Mouse (Mus musculus) CH12.LX (cell line): ENCODE data around the gene Spin1. TPM values are rescaled to one million over a fixed set of nuclear protein-coding genes. Genes with fewer than 3 reads are reported as not detected.
A peak's percentile ranks its signal among the peaks of the same experiment; 100 is the strongest.

Source experiments
- DNase-seq: peaks from one replicate; pipeline ENCODE4 v3.0.0-alpha.2; 2013; ENCODE audit errors: extremely low read depth
- H3K27ac ChIP-seq: 2 replicates; pipeline ENCODE4 v1.5.1; 2012; ENCODE audit warnings: low read depth, mild to moderate bottlenecking, control low read depth, moderate library complexity; ENCODE audit not compliant: insufficient read depth
- H3K27me3 ChIP-seq: replicated peaks from 2 replicates; pipeline ENCODE3; 2012; ENCODE audit warnings: inconsistent platforms
- H3K36me3 ChIP-seq, 2 experiments: replicated peaks in 1 of 2; 2 replicates each; pipeline versions ENCODE3 to v1.6.1; 2012; ENCODE audit warnings: inconsistent platforms in 1 of 2, low read length in 1 of 2, mild to moderate bottlenecking in 1 of 2, mixed read lengths in 1 of 2, moderate library complexity in 1 of 2; ENCODE audit not compliant: control insufficient read depth in 1 of 2, insufficient read depth in 1 of 2
- H3K4me1 ChIP-seq, 2 experiments: 2 replicates each; pipeline ENCODE4 v1.6.1; 2012; ENCODE audit warnings: inconsistent platforms in 1 of 2, moderate library complexity in 1 of 2; ENCODE audit not compliant: insufficient read depth in 2 of 2, control insufficient read depth in 1 of 2
- H3K4me2 ChIP-seq: 2 replicates; pipeline ENCODE4 v1.6.1; 2012; ENCODE audit warnings: low read depth, mild to moderate bottlenecking, control low read depth; ENCODE audit not compliant: poor library complexity, insufficient read depth, severe bottlenecking
- H3K4me3 ChIP-seq, 3 experiments: fragments of 150-350 bp in 1 of 3; sonication (generic) in 1 of 3; replicated peaks in 1 of 3; 2 replicates each; pipeline versions ENCODE3 to v1.5.1; 2011 to 2012; ENCODE audit warnings: low read depth in 2 of 3, low read length in 2 of 3, mild to moderate bottlenecking in 2 of 3, moderate library complexity in 2 of 3, control low read depth in 1 of 3, improper control_type of control experiment in 1 of 3, inconsistent platforms in 1 of 3, mixed read lengths in 1 of 3; ENCODE audit not compliant: poor library complexity in 1 of 3
- H3K79me2 ChIP-seq: replicated peaks from 2 replicates; pipeline ENCODE4 v1.6.1; 2012; ENCODE audit warnings: mild to moderate bottlenecking, moderate library complexity; ENCODE audit not compliant: control insufficient read depth, poor library complexity, insufficient read depth, severe bottlenecking; ENCODE audit errors: extremely low read depth
- H3K9ac ChIP-seq: 2 replicates; pipeline ENCODE4 v1.6.1; 2012; ENCODE audit warnings: low read depth, mild to moderate bottlenecking, control low read depth, moderate library complexity; ENCODE audit not compliant: insufficient read depth
- H3K9me3 ChIP-seq: replicated peaks from 2 replicates; pipeline ENCODE3; 2012; ENCODE audit warnings: low read length, inconsistent platforms, mixed read lengths
- BHLHE40 ChIP-seq: IDR thresholded peaks from 2 replicates; pipeline ENCODE4 v1.6.1; 2011; ENCODE audit warnings: mild to moderate bottlenecking, low read depth, low read length, improper control_type of control experiment
- CHD2 ChIP-seq: IDR thresholded peaks from 2 replicates; pipeline ENCODE4 v1.6.1; 2011; ENCODE audit warnings: low read length, improper control_type of control experiment
- CTCF ChIP-seq, 2 experiments: IDR thresholded peaks in 1 of 2; conservative IDR thresholded peaks in 1 of 2; 2 replicates each; pipeline ENCODE4 v1.5.1; 2011 to 2012; ENCODE audit warnings: low read depth in 2 of 2, low read length in 2 of 2, improper control_type of control experiment in 1 of 2, inconsistent platforms in 1 of 2, mild to moderate bottlenecking in 1 of 2, moderate library complexity in 1 of 2
- EP300 ChIP-seq: IDR thresholded peaks from 2 replicates; pipeline ENCODE4 v1.6.1; 2011; ENCODE audit warnings: low read length, improper control_type of control experiment
- GABPA ChIP-seq: IDR thresholded peaks from 2 replicates; pipeline ENCODE4 v1.6.1; 2012; ENCODE audit warnings: low read depth, low read length, improper control_type of control experiment, inconsistent platforms; ENCODE audit not compliant: insufficient replicate concordance
- HCFC1 ChIP-seq: IDR thresholded peaks from 2 replicates; pipeline ENCODE4 v1.6.1; 2012; ENCODE audit warnings: low read depth, mild to moderate bottlenecking, inconsistent platforms, low read length, improper control_type of control experiment
- IRF4 ChIP-seq: IDR thresholded peaks from 2 replicates; pipeline ENCODE4 v1.6.1; 2014; ENCODE audit warnings: low read depth, mild to moderate bottlenecking, inconsistent platforms, low read length, improper control_type of control experiment
- JUN ChIP-seq: IDR thresholded peaks from 2 replicates; pipeline ENCODE4 v1.6.1; 2011; ENCODE audit warnings: low read depth, mild to moderate bottlenecking, low read length, improper control_type of control experiment, moderate library complexity; ENCODE audit not compliant: insufficient read depth
- JUND ChIP-seq: conservative IDR thresholded peaks from 2 replicates; pipeline ENCODE4 v1.6.1; 2011; ENCODE audit warnings: low read depth, low read length, improper control_type of control experiment
- KAT2A ChIP-seq: IDR thresholded peaks from 2 replicates; pipeline ENCODE4 v1.6.1; 2012; ENCODE audit warnings: low read length, improper control_type of control experiment, inconsistent platforms; ENCODE audit not compliant: insufficient replicate concordance
- MAFK ChIP-seq: IDR thresholded peaks from 2 replicates; pipeline ENCODE4 v1.6.1; 2011; ENCODE audit warnings: low read length, improper control_type of control experiment; ENCODE audit not compliant: insufficient replicate concordance
- MAZ ChIP-seq: IDR thresholded peaks from 2 replicates; pipeline ENCODE4 v1.6.1; 2012; ENCODE audit warnings: low read depth, mild to moderate bottlenecking, inconsistent platforms, low read length, improper control_type of control experiment, moderate library complexity
- MEF2A ChIP-seq: IDR thresholded peaks from 2 replicates; pipeline ENCODE4 v1.6.1; 2014; ENCODE audit warnings: low read depth, mild to moderate bottlenecking, inconsistent platforms, low read length, improper control_type of control experiment, borderline replicate concordance
- MYC ChIP-seq: IDR thresholded peaks from 2 replicates; pipeline ENCODE4 v1.6.1; 2011; ENCODE audit warnings: low read depth, mild to moderate bottlenecking, improper control_type of control experiment, low read length
- NELFE ChIP-seq: IDR thresholded peaks from 2 replicates; pipeline ENCODE4 v1.6.1; 2011; ENCODE audit warnings: low read depth, low read length, improper control_type of control experiment
- PAX5 ChIP-seq: IDR thresholded peaks from 2 replicates; pipeline ENCODE4 v1.6.1; 2012; ENCODE audit warnings: low read length, inconsistent platforms, mixed read lengths
- RAD21 ChIP-seq: IDR thresholded peaks from 2 replicates; pipeline ENCODE4 v1.6.1; 2011; ENCODE audit warnings: low read depth, mild to moderate bottlenecking, low read length, improper control_type of control experiment, moderate library complexity
- SMC3 ChIP-seq: IDR thresholded peaks from 2 replicates; pipeline ENCODE4 v1.6.1; 2011; ENCODE audit warnings: low read depth, low read length, improper control_type of control experiment
- TBP ChIP-seq: conservative IDR thresholded peaks from 2 replicates; pipeline ENCODE4 v1.6.1; 2011; ENCODE audit warnings: low read depth, low read length, improper control_type of control experiment
- UBTF ChIP-seq: IDR thresholded peaks from 2 replicates; pipeline ENCODE4 v1.6.1; 2012; ENCODE audit warnings: low read depth, mild to moderate bottlenecking, inconsistent platforms, low read length, improper control_type of control experiment, moderate library complexity
- USF1 ChIP-seq: IDR thresholded peaks from 2 replicates; pipeline ENCODE4 v1.6.1; 2014; ENCODE audit warnings: low read depth, mild to moderate bottlenecking, inconsistent platforms, low read length, improper control_type of control experiment
- ZC3H11A ChIP-seq: IDR thresholded peaks from 2 replicates; pipeline ENCODE4 v1.6.1; 2012; ENCODE audit warnings: low read depth, mild to moderate bottlenecking, inconsistent platforms, low read length, improper control_type of control experiment
- ZMIZ1 ChIP-seq: IDR thresholded peaks from 2 replicates; pipeline ENCODE4 v1.6.1; 2012; ENCODE audit warnings: low read depth, mild to moderate bottlenecking, inconsistent platforms, low read length, improper control_type of control experiment
- ZNF384 ChIP-seq: IDR thresholded peaks from 2 replicates; pipeline ENCODE4 v1.6.1; 2012; ENCODE audit warnings: low read depth, low read length, improper control_type of control experiment, inconsistent platforms
- dilution Hi-C: fragments of 300-500 bp; cut with MboI; formaldehyde crosslinking; loops from 2 replicates; pipeline ENCODE4 v1.14.3; 2020; ENCODE audit warnings: low sequenced_read_pairs; ENCODE audit not compliant: extremely low pct_unique_long_range_greater_than_20kb, extremely low pct_ligation_motif_present
- in situ Hi-C: fragments of 300-500 bp; cut with MboI; formaldehyde crosslinking; loops from 3 replicates; pipeline ENCODE4 v1.14.3; 2019; ENCODE audit warnings: low sequenced_read_pairs, low pct_ligation_motif_present, low pct_unique_long_range_greater_than_20kb, mixed read lengths
- polyA plus RNA-seq: library from polyadenylated mRNA; unstranded; fragments of >175 nt; gene quantifications from 2 replicates; pipeline ENCODE4 v1.2.1, GENCODE M21; 2012; ENCODE audit warnings: low read depth; ENCODE audit not compliant: insufficient read length
- total RNA-seq, 2 experiments: library from RNA; depleted of rRNA; stranded (reverse); fragments of 300-350 nt in 1 of 2; fragments of >200 nt in 1 of 2; gene quantifications; 2 replicates each; pipeline ENCODE4 v1.2.3; 2012 to 2014

Gene Spin1
- total and polyA plus RNA-seq, 3 experiments: 15.2 to 37.8 (median 25.4) TPM

GRCm38 (mm10) chr13:51064429-51064828 lies 36.3 kb upstream of the Spin1 start:
- dilution Hi-C loops: no loop called here
- TF ChIP-seq UBTF: no peak
- peak; percentile 21; the same call in 1 of the 2 replicates for TF ChIP-seq EP300
- no peak for TF ChIP-seq KAT2A
- TF ChIP-seq CTCF (conservative IDR thresholded peaks at IDR 0.05 in 1 of 2, IDR thresholded peaks at IDR 0.05 in 1 of 2; ENCODE audit: low read depth in 2 of 2, low read length in 2 of 2): no peak
- no peak for TF ChIP-seq ZMIZ1
- TF ChIP-seq SMC3: no peak
- TF ChIP-seq JUN: no peak
- no peak for TF ChIP-seq MAFK
- TF ChIP-seq GABPA: no peak
- TF ChIP-seq IRF4: 0 out of 2 replicates have a peak, but pooled peaks have one; percentile 13
- no peak for TF ChIP-seq ZNF384
- no peak for TF ChIP-seq JUND
- no peak for TF ChIP-seq MAZ
- TF ChIP-seq RAD21: no peak
- no peak for TF ChIP-seq USF1
- no peak for TF ChIP-seq PAX5
- no peak for TF ChIP-seq BHLHE40
- TF ChIP-seq TBP: no peak
- TF ChIP-seq NELFE: no peak
- no peak for TF ChIP-seq HCFC1
- TF ChIP-seq ZC3H11A: no peak
- no peak for TF ChIP-seq MEF2A
- TF ChIP-seq CHD2: 0 out of 2 replicates have a peak, but pooled peaks have one; percentile 30
- no peak for TF ChIP-seq MYC
- no peaks in the 10 kb centered on the region for H3K27me3 ChIP-seq
- H3K9me3 ChIP-seq: no peaks in the 10 kb centered on the region
- in situ Hi-C loops: no loop called here
- no peaks in the 10 kb centered on the region for H3K36me3 ChIP-seq
- H3K4me2 ChIP-seq: no peak overlapping the region
- no peak overlapping the region for H3K27ac ChIP-seq
- no peak overlapping the region for H3K4me3 ChIP-seq
- peak; percentile 46 for DNase-seq
- peaks cover 4 to 21% of the 10 kb centered on the region in 2 experiments for H3K4me1 ChIP-seq
- H3K79me2 ChIP-seq: no peaks in the 10 kb centered on the region
- no peak overlapping the region for H3K9ac ChIP-seq
